Mouse (Mus musculus): Measurements from ENCODE around the gene St6galnac4.

St6galnac4 gene

GRCm38 (mm10) chr2:32586871-32587351, at the start of gene St6galnac4:
TSS of gene St6galnac4 (plus strand) at chr2:32587095.
- DNase-seq: peak; percentile 95 to 96

- DNase-seq: peak; percentile 48 to 57
Measured at GRCm38 (mm10) chr2:32537360-32537905, 49.5 kb upstream of the St6galnac4 start.

GRCm38 (mm10) chr2:32537941-32538340, 49.0 kb upstream of the St6galnac4 start:
- peak in 1 of 2 experiments; percentile 44 for DNase-seq

DNA sequence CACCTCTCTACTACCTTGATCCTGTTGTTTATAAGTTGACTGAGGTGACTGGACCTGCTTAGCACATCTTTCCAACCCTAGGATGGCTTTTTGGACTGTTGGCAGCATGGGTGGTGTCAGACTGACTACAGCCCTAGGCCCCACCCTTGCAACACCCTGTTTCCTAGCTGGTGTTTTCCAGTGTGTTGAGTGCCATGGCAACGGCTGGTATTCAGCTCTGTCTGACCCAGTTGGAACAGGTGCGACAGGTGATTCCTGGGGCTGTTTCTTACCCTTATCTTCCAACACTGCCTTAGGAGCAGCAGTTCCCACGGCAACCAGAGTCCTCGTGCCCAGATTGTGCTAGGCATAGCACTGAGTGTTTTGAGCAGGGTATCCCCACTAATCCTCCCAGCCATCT, 48.4 kb upstream of the St6galnac4 start:
- peak in 1 of 2 experiments; percentile 43 for DNase-seq

- DNase-seq: no peak
Measured at GRCm38 (mm10) chr2:32539452-32539981, 47.4 kb upstream of the St6galnac4 start.

DNA sequence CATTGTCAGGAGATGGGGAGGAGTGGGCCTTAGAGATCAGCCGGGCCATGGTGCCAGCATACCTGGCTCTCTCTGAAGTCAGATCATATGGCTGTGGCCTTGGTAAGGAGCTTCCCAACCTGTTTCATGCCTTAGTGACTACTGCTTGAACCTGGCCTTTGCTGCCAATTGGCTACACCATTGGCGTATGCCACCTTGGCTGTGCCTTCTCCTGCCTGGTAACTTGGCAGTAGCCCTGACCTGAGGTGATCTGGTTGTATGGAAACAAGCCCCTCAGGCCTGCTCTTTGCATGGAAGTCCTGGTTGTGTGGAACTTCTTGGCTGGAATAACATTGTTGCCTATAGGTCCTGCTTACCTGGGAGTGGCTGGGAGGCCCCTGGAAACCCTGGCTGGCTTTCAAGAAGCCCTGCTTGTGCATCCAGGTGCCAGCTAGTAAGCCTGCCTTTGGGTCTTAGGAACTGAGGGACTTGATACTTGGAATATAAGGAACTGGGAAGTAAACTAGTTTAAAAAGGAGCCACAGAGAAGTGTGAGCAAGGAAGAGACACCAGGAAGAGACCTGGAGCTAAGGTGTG, 45.5 kb upstream of the St6galnac4 start:
- DNase-seq: peak; percentile 61 to 71

GRCm38 (mm10) chr2:32541986-32542573, 44.8 kb upstream of the St6galnac4 start:
- DNase-seq: no peak

DNA sequence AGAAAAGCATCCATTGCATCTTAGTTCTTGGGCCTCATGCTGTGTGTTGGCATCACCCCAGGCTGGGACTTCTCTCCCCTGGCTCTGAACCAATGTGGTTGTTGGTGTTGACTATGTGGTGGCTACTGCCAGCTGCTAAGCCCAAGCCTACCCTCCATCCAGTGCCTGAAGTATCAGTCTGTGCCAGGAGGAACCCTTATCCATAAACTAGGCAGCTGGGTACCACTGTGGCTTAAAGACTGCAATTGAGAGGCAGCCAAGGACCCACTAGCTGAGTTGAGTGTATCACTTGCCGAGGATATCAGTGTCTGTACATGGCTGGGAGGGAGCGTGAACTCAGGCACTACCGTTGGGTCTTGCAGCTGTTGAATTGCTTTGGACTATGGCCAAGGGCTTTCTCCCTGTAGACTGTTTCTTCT, 43.9 kb upstream of the St6galnac4 start:
- DNase-seq: peak; percentile 65 to 72

- DNase-seq: no peak
Measured at GRCm38 (mm10) chr2:32546951-32547350, 39.9 kb upstream of the St6galnac4 start.

GRCm38 (mm10) chr2:32547380-32547779, 39.5 kb upstream of the St6galnac4 start:
- DNase-seq: no peak

- no peak for DNase-seq
Measured at GRCm38 (mm10) chr2:32547964-32548739, 38.7 kb upstream of the St6galnac4 start.

GRCm38 (mm10) chr2:32549171-32549570, 37.7 kb upstream of the St6galnac4 start:
- no peak for DNase-seq

DNA sequence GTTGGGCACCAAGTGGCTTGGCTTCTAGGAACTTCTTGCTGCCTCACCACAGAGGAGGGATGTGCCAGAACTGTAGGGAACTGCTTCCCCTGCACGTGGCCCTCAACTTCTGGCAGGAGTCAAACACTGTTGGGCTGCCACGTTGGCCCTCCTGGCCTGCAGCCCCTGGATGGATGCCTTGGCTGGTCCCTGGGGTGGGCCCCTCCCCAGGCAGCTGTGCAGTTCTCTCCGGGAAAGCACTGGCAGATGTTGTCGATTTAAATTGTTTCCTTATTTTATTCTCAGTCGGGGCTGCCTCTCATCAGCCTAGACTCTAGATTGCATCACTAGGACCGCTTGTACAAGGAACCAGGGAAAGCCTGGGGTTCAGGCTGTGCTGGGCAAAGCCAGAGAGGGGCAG, 37.1 kb upstream of the St6galnac4 start:
- no peak for DNase-seq

DNA sequence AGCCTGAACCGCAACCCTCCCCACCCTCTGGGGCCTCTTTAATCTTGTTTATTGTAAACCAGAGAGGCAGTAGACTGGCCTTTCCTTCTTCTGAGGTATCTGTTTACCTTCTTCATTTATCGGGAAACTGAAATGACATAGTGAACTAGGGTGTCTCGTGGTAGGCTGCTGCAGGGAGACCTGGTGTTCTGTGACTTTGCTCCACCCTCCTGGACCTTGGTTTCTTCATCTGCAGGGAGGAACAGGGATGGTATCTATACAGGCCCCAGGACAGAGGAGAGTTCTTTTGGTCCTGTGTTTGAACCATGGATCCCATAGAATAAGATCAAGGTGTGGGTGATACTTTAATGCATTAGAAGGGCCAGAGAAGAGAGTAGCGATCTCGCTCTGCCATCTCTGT, 35.7 kb upstream of the St6galnac4 start:
- no peak for DNase-seq

DNA sequence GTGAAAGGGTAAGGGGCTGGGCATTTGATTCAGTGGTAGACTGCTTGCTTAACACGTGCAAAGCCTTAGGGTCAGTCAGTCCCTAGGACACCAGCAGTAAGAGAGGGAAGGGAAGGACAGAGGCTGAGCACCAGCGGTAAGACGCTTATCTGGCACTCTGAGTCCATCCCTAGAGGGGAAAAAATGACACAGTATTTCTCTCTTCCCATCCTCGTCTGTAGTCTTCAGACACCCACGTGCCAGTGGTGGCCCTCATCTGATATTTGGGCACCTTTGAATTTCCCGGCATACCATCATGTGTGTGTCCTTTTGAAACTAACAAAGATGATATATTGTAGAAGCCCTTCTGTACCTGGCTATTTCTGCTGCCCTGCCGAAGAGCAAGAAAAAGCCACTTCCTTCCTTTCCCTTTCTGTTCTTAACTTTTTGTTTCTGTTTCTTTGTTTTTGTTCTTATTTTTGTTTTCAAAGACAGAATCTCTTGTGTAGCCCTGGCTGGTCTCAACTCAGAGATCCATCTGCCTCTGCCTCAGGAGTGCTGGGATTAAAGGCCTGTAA, 33.2 kb upstream of the St6galnac4 start:
- no peak for DNase-seq

GRCm38 (mm10) chr2:32555484-32555883, 31.4 kb upstream of the St6galnac4 start:
- DNase-seq: no peak

- no peak for DNase-seq
Measured at GRCm38 (mm10) chr2:32556019-32556418, 30.9 kb upstream of the St6galnac4 start.

DNA sequence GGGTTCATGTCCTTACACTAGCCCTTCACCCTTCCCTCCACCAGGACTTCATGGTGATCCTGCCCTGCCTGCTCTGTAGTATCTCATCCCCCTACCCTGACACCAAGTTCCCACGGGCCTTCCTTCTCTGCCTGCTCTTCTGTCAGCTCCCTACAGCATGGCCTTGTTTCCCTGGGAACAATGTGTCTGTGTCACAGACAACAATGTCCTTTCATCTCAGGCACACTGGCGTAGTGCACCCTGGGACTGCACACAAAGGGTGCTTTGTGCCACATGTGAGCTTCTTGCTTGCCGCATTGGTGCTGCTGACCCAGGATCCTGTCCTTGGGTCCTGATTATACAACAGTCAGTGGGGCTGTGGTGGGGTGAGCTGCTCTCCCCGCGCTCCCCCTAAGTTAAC, 27.3 kb upstream of the St6galnac4 start:
- no peak for DNase-seq

DNA sequence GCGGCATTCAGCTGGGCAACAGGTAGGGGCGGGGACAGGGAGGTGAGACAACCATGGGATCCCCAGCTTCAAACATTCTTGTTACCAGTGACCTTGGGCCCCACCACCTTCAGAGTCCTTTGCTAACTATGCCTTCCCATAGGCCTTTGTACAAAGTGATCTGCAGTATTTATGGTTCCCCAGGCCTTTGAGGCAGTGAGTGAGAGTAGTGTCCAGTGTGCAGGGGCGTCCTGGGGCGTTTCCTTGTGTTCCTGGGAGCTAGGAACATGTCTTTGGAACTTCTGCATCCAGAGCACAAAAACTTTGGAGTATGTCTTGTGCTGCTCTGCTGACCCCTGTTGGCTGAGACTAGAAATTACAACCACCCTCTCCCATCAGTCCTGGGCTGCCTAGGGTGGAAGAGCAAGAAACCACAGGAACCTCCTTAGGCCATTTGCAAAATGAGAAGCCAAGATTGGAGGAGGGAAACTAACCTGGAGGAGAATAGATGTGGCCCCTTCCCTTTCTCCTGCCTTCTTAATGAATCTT, 20.3 kb upstream of the St6galnac4 start:
- DNase-seq: peak; percentile 78

DNA sequence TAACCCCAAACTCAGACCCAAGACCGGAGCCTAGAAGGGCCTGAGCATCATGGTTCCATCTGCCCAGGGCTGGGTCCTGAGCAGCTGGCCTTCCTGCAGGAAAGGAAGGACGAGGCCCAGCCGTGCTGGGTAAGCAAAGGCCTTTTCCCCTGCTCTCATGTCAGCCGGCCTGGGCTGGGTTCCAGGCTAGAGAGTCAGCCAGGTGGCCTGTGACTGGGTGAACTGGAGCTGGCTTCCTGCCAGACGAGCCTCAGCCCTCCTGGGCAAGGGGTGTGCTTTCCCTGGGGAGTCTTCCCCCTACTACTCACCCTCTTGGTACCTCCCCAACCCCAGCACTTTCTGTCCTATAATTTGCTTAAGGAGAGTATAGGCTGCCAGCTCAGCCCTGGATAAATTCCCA, 18.7 kb upstream of the St6galnac4 start:
- peak; percentile 58 to 71 for DNase-seq

GRCm38 (mm10) chr2:32568941-32569340, 18.0 kb upstream of the St6galnac4 start:
- DNase-seq: no peak

DNA sequence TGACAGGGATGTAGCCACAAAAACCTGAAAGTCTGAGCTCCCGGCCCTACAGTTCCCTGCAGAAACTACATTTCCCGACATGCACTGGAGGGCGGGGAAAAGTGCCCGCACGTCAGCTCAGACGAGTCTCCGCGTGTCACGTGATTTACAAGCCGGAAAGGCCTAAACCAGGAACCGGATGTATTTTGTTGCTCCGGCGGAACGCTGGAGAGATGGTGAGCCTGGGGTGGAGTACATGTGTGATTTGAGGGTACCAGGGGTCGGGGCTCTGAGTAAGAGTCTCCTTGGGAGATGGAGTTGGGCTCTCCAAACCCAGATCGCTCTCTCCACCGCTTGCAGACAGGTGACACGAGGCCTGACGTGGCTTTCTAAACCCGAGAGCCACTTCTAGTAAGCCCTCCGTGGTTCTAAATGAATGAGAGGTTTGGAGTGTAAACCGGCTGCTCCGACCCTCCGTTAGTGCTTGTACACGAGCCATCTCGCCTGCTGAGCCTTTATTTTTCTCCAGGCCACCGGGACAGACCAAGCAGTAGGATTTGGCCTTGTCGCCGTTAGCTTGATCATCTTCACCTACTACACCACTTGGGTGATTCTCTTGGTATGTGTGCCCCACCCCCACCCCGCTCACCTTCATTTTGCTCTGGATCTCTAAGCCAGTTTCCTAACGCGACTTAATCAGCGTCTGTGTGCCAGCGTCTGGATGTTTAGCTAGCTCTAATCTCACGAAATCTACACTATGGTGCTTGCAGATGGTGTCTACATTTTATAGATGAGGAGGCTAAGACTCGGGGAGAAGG, 16.0 kb upstream of the St6galnac4 start, which contains the start of gene Dpm2:
Gene Dpm2, plus strand, starts transcription at position 161 of the 797 bp plus-strand sequence.
- peak; percentile 92 to 94 for DNase-seq
